Mouse (Mus musculus) embryo, embryonic 9.5 days (tissue): ENCODE measurements around the gene Hoxa5.

Experiments used
- DNase-seq: peaks from one replicate; pipeline ENCODE4 v3.0.0-alpha.2; 2017; ENCODE audit errors: extremely low spot score

The Hoxa5 gene

GRCm38 (mm10) chr6:52164626-52165440 lies 39.6 kb downstream of the Hoxa5 start, which contains the start of gene Hoxa2:
TSS of gene Hoxa2 (minus strand) at chr6:52164831.
- peak; percentile 85 for DNase-seq

DNA sequence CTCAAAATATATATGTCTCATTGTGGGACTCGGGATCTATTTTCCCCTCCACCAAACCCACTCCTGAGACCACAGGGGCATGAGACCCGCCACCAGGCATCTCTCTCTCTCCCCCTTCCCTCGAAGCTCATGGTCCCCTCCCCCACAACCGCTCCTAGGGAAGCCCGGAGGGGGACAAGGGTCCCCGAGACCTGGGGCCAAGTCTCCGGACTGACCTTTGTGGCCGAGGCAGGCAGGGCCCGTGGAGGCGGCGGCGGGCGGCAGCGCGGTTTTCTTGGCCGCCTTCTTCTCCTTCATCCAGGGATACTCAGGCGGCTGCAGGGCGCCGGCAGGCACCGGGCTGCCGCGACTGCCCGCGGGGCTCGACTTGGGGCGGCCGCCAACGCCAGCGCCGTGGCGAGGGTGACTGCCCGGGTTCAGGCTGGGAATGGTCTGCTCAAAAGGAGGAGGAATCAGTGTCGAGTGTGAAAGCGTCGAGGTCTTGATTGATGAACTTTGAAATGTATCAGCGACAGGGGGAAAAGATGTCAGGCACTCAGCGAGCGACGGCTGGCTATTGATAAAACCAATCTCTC lies 40.2 kb downstream of the Hoxa5 start:
- no peak for DNase-seq

DNA sequence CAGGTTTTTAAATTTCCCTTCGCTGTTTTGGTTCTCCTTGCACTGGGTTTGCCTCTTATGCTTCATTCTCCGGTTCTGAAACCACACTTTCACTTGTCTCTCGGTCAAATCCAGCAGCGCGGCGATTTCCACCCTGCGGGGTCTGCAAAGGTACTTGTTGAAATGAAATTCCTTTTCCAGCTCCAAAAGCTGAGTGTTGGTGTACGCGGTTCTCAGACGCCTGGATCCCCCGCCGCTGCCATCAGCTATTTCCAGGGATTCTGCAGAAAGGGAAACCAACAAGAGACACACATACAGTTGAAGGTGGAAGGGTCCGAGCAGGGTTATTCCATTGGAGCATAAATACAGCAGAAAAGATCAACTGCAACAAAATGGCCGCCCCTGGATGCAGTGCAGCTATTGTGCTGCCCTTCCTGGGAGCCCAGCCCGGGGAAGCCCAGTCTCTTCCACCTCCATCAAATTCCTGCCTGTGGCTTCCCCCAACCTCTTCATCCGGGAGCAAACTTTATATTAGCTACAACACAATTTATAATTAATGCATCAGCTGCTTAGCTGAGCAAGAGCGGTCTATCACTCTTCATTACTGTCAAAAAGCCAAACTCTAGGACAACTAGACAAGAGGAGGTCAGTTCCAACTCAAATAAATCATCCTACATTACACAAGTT lies 40.9 kb downstream of the Hoxa5 start:
- peak; percentile 82 for DNase-seq

DNA sequence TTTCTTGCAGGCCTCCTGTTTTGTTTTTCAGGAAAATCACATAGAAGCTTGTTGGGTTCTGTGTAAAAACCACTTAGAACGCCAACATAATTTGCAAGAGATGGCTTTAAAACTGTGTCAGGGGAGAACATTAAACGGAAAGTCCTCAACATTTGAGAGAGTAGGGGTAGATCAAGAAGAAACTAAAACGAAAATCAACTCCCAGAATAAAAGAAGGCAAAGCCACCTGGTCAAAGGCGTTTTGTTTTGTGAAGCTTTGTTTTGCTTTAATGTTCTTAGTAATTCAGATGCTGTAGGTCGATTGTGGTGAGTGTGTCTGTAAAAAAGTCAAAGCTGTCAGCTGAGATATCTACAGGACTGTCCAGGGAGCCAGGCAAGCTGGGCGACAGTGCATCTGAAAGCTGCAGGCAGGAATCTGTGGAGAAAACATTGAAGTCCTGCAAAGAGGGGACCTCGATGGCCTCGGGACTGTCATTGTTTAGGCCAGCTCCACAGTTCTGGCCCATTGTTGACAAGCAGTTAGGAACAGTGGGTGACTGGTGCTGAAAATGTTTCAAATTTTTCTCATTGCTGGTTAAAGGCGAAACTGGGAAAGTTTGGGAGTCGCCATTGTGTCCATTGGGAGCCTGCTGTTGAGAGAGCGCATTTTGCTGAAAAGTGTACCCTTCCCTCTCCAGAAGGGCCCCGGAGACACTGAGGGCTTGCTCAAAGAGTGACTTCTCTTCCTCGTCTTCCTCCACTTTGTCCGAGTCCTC lies 41.6 kb downstream of the Hoxa5 start:
- DNase-seq: peak; percentile 75

GRCm38 (mm10) chr6:52162093-52162380 lies 42.4 kb downstream of the Hoxa5 start:
- DNase-seq: no peak

DNA sequence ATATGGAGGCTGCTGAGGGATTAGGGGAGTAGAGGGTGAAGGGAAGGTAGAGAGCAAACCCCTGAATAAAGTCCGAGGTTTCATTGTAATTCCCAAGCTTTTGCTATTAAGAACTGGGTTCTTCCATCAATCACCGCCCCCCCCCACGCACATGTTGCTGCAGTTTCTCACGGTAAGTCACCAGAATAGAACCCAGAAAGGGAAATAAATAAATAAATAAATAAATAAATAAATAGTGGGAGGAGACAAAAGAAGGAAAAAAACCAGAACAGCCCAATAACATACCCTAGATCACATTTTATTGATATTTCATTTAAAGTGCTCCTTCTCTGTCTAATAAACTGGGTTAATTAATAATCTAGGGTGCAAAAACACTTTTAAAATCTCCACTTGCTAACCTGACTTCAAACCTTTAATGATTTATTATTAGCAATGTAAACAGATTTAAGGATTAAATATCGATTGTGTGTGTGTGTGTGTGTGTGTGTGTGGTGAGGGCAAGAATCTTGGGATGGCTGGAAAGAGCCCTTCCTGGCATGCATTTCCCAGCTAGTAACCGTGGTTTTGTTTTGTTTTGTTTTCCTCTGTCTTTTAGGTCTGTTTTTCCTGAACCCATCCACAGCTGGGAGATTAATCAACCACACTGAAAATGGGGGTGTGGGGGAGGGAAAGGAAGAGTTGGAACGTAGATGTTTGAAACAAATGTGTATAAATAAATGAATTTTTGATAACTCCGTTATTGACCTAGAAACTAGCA lies 42.9 kb downstream of the Hoxa5 start:
- peak; percentile 52 for DNase-seq

DNA sequence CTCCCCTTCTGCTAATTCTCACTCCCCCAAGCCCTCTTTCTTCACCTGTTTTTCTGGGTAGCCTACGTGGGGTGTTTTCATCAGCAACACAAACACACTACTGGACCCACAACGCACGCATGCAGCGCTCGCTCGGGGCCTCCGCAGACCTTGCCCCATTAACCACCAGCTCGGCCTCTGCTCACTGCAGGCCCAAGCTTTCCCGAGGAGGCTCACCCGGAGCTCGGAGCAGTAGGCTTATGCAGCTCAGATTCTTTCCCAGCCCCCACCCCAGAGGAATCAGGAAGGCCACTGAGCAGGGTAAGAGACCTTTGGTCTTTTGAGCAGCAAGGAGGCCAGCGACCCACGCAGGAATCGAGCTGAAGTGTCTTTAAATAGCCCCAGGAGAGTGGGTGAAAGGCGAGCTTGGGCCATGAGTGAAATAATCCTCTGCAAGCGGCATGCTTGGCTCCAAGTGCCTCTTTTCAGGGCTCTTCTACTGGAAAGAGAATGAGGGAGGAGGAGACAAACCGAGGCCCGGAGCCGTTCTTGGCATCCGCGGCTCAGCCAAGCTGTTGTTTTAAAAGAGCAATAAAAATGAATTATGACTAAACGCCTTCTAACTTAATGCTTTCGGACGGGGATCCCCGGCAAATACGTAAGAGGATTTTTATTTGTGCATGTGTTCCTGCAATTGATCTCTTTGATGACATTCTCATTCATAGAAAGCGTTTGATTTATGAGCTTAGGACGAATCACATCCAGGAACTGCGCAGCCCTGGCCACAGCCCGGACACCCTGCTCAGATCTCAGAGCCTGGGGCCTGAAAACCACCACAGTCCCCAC lies 43.7 kb downstream of the Hoxa5 start:
- peak; percentile 74 for DNase-seq

DNA sequence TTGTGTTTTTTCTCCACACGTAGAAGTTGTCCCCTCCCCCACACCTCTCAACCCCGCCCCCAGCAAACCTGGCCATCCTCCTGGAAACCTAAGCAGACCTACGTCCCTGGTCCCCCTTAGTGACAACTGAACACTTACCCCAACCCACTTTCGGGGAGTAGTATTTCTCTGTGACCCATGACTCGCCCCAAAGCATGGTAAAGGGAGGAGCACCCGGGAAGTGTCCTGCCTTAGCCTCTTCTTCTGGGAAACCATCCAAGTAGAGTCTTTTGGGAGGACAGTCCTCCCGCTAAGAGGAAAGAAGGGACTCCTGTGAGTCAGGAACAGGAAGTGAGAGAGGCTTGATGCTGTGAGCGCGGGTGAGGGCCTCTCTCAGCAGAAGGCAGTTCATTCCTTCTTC lies 44.4 kb downstream of the Hoxa5 start:
- DNase-seq: peak; percentile 55

GRCm38 (mm10) chr6:52159164-52159761 lies 45.1 kb downstream of the Hoxa5 start:
- no peak for DNase-seq

DNA sequence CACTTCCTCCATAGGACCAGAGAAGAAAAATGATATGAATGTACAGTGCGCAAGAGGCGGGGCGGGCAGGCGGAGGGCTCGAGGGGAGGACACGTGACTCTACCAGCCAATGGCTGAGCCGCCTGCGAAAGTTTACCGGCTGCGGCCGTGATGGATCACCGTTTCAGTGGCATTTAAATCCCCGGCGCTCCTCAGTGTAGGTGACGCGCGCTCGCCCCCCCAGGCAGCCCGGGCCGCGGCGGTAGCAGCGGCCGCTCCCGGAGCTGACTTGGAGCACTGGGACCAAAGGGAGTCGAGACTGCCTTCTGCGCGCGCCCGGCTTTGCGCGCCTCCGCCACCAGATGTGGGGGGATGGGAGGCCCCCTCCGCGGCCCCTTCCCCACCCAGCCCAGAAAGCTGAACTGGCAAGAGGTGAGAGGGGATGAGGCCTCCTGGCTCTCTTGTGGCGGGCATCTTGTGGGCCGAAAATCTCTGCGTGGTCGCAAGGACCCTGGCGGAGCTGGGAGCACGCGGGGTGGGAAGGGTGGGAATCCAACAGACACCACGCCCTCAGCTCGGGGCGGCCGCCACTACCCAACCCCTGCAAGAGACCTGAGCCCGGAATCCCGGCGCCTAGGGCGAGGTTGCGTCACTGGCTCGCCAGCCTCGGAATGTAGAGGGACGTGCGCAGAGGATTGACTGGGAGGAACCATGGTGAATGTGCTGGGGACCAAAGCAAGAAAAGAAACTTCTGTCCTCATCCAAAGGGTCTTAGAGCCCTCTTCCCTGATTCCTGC lies 45.9 kb downstream of the Hoxa5 start, which contains the start of gene Hoxa1:
Hoxa1 (minus strand) TSS at position 42 of the 776 bp plus-strand sequence.
- peak; percentile 89 for DNase-seq

DNA sequence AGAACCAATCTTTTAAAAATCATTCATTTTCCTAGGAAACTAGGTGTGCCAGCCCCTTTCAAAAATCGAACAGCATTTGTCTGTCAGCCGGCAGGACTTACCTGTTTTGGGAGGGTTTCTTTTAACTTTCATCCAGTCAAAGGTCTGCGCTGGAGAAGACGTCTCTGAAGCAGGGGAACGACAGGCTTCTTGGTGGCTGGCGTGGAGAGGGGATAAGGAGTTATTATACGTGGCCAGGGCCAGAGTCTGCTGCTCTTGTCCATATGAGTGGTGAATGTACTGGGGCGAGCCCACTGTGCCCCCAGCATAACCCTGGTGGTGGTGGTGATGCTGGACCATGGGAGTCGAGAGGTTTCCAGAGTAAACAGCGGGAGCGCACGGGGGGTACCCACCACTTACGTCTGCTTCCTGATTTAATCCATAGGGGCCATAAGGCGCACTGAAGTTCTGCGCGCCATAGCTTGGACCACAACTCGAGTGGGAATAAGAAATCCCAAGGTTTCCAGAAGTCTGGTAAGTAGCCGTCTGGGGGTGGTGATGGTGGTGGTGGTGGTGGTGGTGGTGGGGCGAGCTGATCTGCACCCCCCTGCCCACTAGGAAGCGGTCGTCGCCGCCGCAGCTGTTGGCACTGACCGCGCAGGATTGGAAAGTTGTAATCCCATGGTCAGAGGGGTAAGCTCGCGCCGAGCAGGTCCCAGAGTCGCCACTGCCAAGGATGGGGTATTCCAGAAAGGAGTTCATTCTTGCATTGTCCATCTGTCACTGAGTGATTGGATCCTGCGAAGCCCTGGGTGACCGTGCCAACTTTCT lies 46.7 kb downstream of the Hoxa5 start:
- DNase-seq: peak; percentile 30

DNA sequence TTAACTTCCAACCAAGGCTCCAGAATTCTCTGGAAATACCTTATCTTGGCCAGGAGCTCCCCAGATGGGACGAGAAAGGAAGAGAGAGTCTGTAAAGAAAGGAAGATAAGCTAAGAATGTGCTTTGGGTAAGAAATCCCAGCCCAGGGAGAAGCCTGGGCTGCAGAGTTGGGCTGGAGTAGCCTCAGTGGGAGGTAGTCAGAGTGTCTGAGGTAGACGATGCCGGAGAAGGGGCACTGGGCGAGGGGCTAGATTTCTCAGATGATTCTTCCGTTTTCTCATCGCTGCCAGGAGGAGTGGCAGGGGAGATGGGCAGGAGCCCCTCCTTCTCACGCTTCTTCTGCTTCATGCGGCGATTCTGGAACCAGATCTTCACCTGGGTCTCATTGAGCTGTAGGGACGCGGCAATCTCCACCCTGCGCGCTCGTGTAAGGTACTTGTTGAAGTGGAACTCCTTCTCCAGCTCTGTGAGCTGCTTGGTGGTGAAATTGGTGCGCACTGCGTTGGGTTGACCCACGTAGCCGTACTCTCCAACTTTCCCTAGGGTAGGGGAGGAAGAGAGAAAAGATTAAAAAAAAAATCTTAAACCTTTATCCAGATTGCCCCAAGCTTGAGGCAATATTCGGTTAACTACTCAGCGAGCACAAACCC lies 47.7 kb downstream of the Hoxa5 start:
- peak; percentile 41 for DNase-seq

DNA sequence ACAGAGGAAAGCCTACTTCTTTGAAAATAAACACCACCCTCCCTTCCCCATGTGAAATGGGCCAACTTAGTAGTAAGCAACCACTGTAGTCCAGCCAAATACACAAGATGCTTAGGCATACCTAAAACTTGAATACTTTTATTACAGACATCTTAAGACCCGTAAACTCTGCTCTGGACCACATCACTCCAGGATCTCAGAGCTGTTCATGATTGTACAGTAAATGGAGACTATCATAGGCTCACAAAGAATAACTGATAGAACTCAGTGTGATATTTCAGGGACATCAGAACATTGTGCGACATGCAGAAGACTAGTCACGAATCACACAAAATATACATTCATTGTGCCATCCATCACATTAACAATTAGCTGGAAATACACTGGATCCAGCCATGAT lies 48.9 kb downstream of the Hoxa5 start:
- DNase-seq: no peak

- peak; percentile 29 for DNase-seq
Measured at GRCm38 (mm10) chr6:52154044-52154443, 50.3 kb downstream of the Hoxa5 start.

GRCm38 (mm10) chr6:52153270-52153669 lies 51.1 kb downstream of the Hoxa5 start:
- DNase-seq: no peak

DNA sequence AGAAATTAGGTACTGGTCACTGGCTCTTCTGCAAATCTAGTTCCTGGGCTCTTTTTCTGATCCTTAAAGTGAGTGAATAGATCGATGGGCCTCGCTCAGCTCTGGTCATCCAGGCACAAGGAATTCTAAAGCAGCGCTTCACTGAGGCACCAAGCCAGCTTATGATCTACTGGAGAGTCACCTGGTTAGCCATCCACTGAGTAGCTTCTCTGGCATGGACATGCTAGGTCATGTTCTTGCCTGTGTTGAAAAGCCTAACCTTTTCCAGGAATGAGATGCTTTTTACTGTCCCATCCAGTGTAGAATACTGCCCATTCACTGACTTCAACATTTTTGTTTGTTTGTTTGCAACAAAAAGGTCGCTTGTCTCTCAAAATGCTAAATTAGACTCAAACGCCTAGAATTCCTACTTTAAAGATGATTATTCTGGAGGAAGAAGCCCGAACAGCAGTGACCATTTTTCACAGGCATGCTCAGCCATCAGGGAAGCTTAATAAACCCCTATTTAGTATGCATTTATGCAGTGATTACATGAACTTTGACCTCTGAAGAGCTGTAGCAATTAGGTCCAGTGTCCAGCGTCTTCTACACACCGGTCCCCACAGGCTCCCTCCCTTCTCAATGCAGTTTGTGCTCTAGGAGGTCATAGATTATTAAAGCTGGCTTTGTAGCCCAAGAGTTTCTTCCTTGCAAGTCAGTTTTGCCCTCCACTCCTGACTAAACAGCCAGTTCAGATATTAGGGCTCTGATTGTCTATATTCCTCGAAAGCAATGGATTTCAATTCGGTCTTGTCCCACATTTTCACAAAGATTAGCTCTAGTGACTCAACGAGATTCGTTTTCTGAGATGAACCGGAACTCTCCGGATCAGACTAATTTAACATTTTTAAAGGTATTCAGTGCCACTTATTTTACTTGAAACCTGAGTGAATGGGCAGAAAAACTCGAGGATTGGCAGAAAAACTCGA lies 51.9 kb downstream of the Hoxa5 start:
- peak; percentile 59 for DNase-seq
